Mouse (Mus musculus) layer of hippocampus, postnatal 36 days (tissue): ENCODE results near the gene Nsfl1c. TPM values are rescaled to one million over a fixed set of nuclear protein-coding genes. Genes with fewer than 3 reads are reported as not detected.
A peak's percentile ranks its signal among the peaks of the same experiment; 100 is the strongest.

Source experiments
- DNase-seq, 2 experiments: peaks; one replicate each; pipeline ENCODE4 v3.0.0; 2022
- total RNA-seq, 2 experiments: library from RNA; stranded (reverse); gene quantifications; 2 replicates each; pipeline ENCODE4 v1.2.3; 2021

Gene Nsfl1c
- total RNA-seq, 2 experiments from 2014 or later, result 144 to 148 TPM

GRCm38 (mm10) chr2:151543063-151543895 is 49.3 kb downstream of the Nsfl1c start:
- DNase-seq, result peak; percentile 30 to 49

GRCm38 (mm10) chr2:151544673-151545072 is 50.7 kb downstream of the Nsfl1c start:
- DNase-seq, result peak; percentile 41 to 48

- no peak for DNase-seq
Measured at GRCm38 (mm10) chr2:151546571-151546970, 52.6 kb downstream of the Nsfl1c start.

DNA sequence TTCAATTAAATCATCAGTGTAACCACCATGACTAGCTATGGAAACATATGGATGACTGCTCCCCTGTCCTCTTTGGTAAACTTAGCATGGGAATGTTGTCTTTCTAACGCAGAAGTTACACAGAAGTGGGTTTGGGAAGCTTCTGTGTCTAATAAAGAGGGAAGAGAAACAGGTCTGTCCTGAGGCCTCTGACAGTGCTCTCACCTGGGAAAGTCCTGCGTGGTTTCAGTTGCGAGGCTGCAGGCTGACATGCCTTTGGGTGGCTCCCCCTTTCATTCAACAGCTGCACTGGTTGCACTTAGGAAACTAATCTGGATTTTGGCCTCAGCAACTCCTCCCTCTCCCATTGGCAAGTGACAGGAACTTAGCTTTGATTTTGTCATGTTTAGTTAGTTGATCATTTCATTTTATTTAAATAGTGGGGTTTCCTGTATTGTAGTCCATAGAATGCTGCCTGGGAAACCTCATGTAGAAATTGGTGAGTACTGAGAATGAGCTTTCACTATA is 55.7 kb downstream of the Nsfl1c start:
- no peak for DNase-seq

Other genes with a start within 250 kb of the Nsfl1c start
- not detected for gene 4921509C19Rik, start 18.0 kb upstream of the Nsfl1c start, total RNA-seq
- gene Fkbp1a, start 48.3 kb downstream of the Nsfl1c start, total RNA-seq, result 100 to 1,000 TPM; 926 to 966 TPM
- gene Sdcbp2, start 78.4 kb downstream of the Nsfl1c start, total RNA-seq, result 1 to 10 TPM; 1.5 to 1.6 TPM
- gene Snph, start 138.4 kb downstream of the Nsfl1c start, total RNA-seq, result 100 to 1,000 TPM; 388 to 405 TPM
- under 1 TPM; 0.61 to 0.95 TPM for gene Rad21l, start 174.4 kb downstream of the Nsfl1c start, total RNA-seq
- gene Tmem74b, start 207.8 kb downstream of the Nsfl1c start, total RNA-seq, result 1 to 10 TPM; 4.4 to 4.8 TPM